Mouse (Mus musculus) heart, postnatal 36 days (tissue): ENCODE measurements around the gene Dhrs9. TPM values are rescaled to one million over a fixed set of nuclear protein-coding genes. Genes with fewer than 3 reads are reported as not detected.

Source experiments
- DNase-seq, 2 experiments: peaks; one replicate each; pipeline ENCODE4 v3.0.0; 2021 to 2022
- intact Hi-C: fragments of 180-260 bp; cut with DNase I; formaldehyde crosslinking; loops from one replicate; pipeline ENCODE4 v1.15.1; 2025
- total RNA-seq, 2 experiments: library from RNA; stranded (reverse); gene quantifications; 2 replicates each; pipeline ENCODE4 v1.2.3; 2021

Dhrs9 gene
- total RNA-seq, 2 experiments from 2014 or later = 0.11 to 0.19 TPM

DNA sequence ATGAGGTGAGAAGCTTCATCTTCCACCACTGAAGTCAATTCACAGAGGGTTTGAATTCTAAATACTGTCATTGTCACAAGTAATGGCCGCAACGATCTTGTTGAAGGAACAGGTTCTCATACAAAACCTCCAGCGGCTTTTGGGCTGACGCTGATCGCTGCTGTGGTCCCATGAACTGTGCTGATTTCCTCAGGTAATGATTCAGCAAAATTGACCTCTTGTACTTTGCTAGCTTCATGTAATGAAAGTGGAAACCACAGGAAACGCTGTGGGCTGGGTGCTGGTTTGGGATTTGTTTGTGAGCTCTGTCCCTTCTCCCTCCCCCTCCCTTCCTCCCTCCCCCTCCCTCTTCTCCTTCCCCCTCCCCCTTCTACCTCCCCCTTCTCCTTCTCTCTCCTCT lies 34.8 kb downstream of the Dhrs9 start:
- no peak for DNase-seq
- intact Hi-C loops = no loop called here

- DNase-seq = no peak
- intact Hi-C loops = no loop called here
Observed at GRCm38 (mm10) chr2:69418294-69418881, 38.1 kb downstream of the Dhrs9 start.

DNA sequence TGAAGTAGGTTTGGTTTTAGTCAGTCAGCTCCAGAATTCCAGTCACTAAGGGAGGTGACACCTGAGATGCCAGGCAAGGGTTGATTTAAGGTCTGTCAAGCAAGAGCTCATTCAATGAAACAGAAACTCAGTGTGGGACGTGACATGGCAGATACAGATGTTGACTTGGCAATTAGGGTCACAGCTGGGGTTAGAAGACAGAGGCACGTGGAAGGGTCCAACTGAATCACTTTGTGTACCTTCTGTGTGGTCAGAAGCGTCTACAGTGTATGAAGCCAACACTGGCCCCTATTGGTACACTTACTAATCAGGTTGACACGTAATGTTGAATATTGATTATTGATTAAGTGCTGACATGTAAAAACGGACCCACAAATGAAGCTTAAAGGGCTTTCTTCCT lies 44.6 kb downstream of the Dhrs9 start:
- intact Hi-C loops = no loop called here
- DNase-seq = no peak

DNA sequence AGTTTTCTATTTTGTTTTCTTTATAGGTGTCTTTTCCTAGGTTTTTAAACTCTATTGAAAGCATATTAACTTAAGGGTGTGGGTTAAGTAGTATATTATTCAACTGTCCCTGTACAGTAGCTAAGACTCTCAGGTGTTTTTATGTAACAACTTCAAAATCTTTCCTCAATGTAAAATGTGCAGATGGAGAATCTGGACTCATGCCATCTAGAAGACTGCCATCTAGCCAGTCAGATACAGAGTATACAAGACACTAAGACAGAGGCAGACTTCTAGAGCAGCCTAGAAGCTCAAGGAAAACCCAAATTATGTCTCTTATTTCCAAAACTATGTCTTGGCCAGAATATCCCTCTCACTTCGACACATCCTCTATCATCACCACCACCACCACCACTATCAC lies 45.8 kb downstream of the Dhrs9 start:
- intact Hi-C loops = no loop called here
- DNase-seq = no peak

GRCm38 (mm10) chr2:69427141-69427540 lies 46.9 kb downstream of the Dhrs9 start:
- DNase-seq = no peak
- intact Hi-C loops = no loop called here

DNA sequence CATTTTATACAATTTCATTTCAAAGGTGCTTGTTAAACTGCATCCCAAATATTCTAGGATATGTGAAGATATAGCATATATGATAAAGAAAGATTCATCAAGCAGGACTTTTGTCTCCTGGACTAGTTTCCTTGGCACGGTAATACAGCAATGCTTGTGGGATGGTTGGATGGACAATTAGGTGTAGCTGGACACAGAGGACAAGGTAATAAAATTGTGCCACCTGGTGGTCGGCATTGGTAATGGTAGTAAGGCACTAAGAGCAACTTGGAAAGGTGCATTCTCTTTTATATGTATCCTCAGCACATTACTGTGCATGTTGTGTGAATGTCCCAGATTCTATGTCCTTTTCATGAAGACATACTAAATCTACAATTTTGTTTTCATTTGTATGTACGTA lies 47.9 kb downstream of the Dhrs9 start:
- intact Hi-C loops = loop anchor here (1.0 kb wide), 2 partner anchors 152 to 644 kb away; no protein-coding TSS in a partner anchor
- DNase-seq = peak; percentile 44 to 67

- intact Hi-C loops = no loop called here
- no peak for DNase-seq
Observed at GRCm38 (mm10) chr2:69441656-69442055, 61.4 kb downstream of the Dhrs9 start.

DNA sequence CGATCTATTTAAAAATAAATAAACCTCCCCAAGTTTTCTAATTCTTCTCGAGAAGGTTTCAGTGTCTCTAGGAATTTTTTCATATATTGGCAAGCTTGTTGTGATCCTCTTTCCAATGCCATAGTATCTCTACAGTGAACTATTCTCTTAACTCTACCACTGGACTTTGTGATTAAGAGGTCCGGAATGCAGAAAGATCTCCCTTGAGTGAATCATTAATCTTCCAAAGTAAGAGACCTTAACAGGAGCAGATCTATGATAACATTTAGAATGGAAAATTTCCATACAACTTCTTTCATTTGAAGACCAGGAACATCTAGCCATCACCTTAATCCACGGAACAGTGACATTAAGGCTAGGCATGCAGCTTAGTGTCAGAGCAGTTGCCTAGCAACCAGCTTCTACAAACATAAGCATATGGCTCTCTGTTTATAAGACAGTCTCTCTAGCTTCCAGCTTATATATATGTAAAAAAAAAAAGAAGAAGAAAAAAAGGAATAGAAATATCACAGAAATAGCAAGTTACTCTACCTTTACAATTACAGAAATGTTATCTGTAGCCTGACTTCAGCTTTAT lies 65.7 kb downstream of the Dhrs9 start:
- intact Hi-C loops = no loop called here
- DNase-seq = no peak

GRCm38 (mm10) chr2:69448581-69448980 lies 68.3 kb downstream of the Dhrs9 start:
- DNase-seq = no peak
- intact Hi-C loops = no loop called here

- intact Hi-C loops = no loop called here
- no peak for DNase-seq
Observed at GRCm38 (mm10) chr2:69451128-69451527, 70.9 kb downstream of the Dhrs9 start.

Other genes with a start within 250 kb of the Dhrs9 start
- 1 to 10 TPM; 4.6 to 5.2 TPM for gene Nostrin, start 244.6 kb upstream of the Dhrs9 start, total RNA-seq
- gene Spc25, start 174.3 kb upstream of the Dhrs9 start, total RNA-seq = 1 to 10 TPM in 1 of 2 experiments, under 1 TPM in 1; 0.92 to 1.3 TPM
- gene G6pc2, start 169.4 kb upstream of the Dhrs9 start, total RNA-seq = not detected
- not detected for gene Abcb11, start 37.8 kb upstream of the Dhrs9 start, total RNA-seq
- 1 to 10 TPM in 1 of 2 experiments, under 1 TPM in 1; 0.89 to 1.7 TPM for gene Lrp2, start 205.6 kb downstream of the Dhrs9 start, total RNA-seq